Mouse (Mus musculus) thymus, postnatal 4 days (tissue): ENCODE data around the gene Itm2b.
A peak's percentile ranks its signal among the peaks of the same experiment; 100 is the strongest.

ENCODE experiments used
- DNase-seq: peaks from one replicate; pipeline ENCODE4 v3.0.0; 2021

Itm2b gene

DNA sequence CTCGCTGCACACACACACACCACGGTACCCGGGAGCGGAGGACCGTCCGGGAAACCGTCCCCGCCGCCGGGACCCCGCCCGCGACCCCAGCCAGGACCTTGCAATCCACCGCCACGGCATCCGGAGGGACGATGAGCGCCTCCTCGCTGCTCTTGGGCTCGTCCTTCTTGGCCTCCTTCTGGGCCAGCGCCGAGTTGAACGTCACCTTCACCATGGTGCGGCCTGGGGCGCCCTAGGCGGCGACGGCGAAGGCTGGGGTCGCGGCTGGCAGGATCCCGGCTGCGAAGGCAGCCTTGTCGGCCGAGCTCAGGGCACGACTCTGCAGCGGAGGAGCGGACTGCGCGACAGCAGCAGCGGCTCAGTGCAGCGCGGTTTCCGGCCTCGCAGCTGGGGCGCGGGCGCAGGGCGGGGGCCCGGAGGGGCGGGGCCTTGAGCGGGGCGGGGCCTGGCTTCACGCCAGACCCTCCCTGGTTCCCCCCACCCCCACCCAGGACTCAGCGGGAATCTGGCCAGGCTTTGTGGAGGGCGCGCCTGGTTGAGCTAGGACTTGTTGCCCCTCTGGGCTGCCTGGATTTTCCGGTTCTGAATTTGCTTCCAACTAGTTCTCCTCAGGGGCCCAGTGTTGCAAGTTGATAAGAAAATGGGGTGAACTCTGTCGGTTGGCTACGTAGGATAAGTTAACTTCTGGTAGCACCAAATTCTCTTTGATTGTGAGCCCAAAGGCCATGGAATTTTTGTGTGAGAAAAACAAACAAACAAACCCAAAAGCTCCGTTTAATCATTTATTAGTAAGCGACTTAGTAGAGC is at the start of gene Itm2b:
Itm2b (minus strand) TSS at position 377 of the 807 bp plus-strand sequence.
- peak; percentile 98 for DNase-seq

- no peak for DNase-seq
Measured at GRCm38 (mm10) chr14:73433487-73433886, 48.4 kb upstream of the Itm2b start.

GRCm38 (mm10) chr14:73430571-73430970 is 45.5 kb upstream of the Itm2b start:
- DNase-seq: no peak

- no peak for DNase-seq
Measured at GRCm38 (mm10) chr14:73425571-73426041, 40.5 kb upstream of the Itm2b start.

DNA sequence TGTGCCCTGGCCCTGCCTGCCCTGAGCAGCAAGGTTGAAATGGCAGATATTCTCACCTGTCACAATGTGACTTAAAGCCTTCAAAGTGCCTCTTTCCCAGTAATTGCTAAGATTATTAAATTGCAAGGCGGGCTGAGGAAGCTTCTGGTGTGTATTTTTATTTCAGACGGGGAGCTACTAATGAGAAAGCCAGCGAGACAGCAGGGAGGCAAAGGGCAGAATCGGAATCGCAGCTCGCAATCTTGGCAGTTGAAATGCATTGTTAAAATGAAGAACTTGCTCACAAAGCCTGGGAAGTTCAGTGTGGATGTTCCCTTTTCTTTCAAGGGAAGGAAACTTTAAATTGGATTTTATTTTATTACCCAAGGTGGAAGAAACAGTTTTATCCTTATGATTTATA is 39.9 kb upstream of the Itm2b start:
- no peak for DNase-seq

DNA sequence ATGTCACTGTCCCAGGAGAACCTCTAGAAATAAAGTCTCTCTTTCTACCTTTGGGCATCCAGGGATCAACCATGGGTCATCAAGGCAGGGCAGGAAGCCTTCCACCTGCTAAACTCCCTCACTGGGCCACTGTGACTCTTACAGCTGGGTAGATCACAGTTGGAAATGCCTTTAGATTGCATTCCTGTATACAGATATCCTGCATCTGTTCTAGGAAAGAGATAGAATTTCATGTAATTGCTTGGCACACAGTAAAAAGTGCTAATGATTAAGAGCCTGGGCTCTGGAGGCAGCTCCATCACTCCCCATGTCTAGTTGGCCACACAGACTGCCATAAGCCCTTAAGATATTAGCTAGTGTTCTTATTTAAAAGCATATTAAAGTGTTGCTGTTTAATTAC is 38.5 kb upstream of the Itm2b start:
- no peak for DNase-seq

- no peak for DNase-seq
Measured at GRCm38 (mm10) chr14:73422621-73423020, 37.5 kb upstream of the Itm2b start.

GRCm38 (mm10) chr14:73421580-73421979 is 36.5 kb upstream of the Itm2b start:
- DNase-seq: no peak

DNA sequence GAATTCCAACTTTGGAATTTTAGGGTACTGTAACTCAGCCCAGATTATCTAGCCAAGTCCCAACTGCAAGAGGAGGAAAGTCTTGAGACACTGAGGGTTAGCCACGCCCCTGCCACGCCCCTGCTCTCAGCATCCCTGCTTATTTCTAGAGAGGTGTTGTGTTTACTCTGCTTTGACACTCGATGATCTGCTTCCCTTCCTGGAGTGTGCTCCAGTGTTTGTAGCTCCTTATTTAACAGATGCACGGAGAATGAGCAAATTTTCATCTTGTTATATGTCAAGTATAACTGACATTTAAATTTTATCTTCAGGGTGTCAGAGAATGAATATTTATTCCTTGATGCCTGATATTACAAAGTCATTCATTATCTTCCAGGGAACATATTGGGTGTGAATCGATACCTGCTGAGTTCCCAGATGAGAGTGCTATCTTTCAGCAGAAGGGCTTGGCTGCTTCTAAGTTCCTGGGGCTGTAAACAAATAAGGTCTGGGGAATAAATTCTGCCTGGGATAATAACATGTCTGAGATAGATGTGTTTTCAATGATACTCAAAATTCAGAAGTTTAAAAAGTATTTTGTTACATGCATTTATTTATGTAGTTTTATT is 35.2 kb upstream of the Itm2b start:
- no peak for DNase-seq

DNA sequence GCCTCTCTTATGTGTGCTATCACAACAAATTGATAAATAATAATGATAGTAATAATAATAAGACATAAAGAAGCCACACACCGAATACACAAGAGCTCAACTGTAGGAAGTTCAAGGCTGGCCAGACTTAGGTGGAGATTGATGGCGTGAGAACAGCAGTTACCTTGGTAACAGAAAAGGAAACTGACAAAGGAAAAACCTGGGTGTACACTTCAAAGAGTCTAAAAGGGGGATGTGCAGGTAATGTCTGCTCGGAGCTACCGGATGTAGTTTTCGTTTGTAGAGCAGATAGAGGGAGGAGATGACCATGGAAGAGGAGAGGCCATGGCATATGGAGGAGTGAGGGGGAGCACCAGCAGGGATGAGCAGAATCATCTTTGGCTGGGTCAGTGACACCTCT is 31.4 kb upstream of the Itm2b start:
- DNase-seq: no peak

GRCm38 (mm10) chr14:73415376-73416035 is 30.4 kb upstream of the Itm2b start:
- DNase-seq: no peak

DNA sequence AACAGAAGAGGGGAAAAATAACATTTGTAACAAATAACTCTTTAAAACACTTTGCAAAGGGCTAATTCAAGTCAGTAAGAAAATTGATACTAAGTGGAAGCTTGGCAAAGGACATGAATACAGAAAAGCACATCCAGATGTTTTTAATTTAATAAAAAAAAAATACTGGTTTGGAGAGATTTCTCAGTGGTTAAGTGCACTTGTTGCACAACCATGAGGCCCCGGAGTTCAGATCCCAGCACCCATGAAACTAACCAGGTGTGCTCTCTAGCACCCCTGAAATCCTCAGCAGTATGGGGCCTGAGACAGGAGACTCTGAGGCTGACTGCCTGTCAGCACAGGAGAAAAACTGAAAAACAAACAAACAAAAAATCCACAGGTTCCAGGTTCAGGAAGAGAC is 26.6 kb upstream of the Itm2b start:
- no peak for DNase-seq

- DNase-seq: no peak
Measured at GRCm38 (mm10) chr14:73410083-73410482, 25.0 kb upstream of the Itm2b start.

DNA sequence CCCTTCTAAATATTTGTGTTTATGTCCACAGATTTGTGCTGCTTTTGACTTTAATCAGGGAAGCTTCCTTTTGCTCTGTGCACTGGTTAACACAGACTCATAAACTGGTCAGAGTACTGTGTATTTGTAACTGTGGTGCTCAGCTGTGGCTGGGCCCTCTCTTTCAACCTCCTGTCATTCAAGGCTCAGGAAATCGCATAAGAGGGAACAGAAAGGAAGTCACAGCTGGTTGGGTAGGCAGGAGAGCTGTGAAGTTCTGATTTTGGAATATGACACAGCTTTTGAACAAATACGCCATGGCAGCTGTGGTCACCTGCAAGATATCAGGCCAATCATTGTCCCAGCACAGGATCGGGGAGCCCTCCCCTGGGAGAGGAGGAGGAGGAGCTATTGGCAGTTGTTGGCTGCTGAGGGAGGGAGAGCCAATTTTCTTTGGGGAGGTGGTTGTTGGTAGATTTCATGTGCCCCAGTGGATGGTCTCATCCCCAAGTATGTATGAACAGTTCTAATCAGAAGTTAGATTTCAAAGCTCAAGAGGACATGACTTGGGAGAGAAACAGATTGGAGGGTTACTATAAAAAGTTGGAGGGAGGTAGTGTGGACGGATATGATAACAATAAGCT is 23.2 kb upstream of the Itm2b start:
- no peak for DNase-seq

DNA sequence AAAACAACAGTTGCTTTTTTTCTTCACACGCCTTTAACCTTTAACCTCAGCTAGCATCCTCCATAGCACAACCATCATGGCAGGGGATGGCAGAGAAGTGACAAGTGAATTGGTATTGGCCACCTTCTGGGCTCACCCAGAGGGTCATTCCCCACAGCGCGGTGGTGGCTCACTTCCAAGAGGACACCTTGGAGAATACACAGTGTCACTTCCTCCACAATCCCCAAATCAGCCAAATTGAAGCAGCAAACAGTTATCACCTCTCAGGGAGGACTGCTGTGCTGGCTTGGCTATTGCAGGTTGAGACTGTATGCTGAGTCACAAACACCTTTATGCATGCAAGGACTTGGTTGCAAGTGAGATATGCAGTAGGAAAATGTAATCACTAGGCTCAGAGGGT is 18.9 kb upstream of the Itm2b start:
- DNase-seq: no peak

DNA sequence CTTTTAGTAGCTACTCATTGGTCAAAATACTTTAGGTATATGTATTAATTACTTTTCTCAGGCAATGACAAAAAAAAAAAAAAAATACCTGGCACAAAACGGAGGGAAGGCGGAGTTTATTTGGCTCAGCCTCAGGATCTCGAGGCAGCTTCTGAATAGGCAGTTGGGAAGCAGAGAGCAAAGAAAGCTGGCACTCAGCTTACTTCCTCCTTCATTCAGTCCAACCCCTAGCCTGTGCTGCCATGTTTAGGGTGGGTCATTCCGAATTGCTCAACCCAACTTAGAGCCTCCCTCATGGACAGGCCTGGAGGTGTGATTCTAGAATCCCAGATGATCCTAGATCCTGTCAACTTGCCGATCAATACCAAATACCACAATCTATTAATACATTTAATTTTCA is 18.3 kb upstream of the Itm2b start:
- DNase-seq: no peak

- DNase-seq: no peak
Measured at GRCm38 (mm10) chr14:73402296-73403035, 17.4 kb upstream of the Itm2b start.

DNA sequence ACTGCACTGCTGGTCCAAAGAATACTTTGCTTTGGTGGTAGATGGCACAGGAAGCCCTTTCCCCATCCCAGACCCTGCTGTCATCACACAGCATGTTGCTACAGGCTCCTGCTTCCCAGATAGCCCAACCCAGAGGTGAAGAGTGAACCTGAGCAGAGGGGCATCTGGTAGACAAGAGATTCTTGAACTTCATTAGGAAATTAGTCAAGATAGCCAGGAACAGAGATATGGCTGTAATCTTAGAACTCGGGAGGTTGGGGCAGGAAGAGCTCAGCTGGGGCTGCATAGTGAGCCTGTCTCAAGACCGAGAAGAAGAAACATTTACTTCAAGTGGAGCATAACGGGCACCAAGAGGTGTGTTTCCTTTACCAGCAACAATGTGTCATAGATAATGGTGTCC is 16.3 kb upstream of the Itm2b start:
- DNase-seq: no peak

GRCm38 (mm10) chr14:73399866-73400618 is 15.0 kb upstream of the Itm2b start:
- peak; percentile 70 for DNase-seq

DNA sequence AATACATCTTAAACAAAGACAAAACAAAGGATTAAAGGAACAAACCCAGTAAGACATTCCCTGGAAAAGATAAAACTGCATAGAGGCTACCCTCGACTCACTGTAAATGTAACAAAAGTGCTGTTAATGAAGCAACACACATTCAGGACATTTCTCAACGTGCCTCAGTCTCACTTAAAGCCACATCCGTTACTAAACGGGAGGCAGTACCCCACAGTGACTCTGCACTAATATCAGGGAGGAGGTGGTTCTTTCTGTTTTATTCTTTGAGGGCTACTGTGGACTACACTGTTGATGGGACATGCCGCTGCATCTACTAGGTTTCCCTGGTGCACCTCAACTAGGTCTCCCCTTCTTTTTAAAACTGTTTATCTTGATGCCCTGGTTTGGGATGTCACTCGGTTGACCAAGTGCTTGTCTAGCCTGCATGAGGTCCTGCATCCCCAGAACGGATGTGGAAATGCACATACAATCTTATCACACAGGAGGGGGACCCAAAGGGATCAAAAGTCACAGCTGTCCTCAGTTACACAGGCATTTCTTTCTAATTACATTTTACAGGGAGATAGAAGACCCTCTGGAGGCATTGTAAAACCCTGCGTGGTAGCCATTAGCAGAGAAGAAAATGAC is 13.4 kb upstream of the Itm2b start:
- DNase-seq: no peak

DNA sequence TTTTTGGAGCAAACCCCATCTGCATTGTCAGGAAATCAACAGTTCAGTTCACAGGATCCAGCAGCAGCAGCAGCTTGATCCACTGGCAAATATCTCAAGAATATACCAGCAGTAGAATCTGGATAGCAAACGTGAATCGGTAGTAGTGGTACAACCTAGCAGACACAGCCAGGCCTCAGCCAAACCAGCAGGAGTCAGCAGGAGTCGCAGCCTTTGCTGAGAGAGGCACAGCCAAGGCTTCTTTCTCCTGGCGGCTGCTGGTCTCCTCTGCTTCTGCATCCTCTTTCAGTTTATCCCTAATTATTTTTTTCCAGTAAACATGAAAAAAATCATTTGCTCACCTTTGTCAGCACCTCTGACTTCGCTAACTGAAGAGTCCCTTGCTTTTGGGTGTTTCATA is 10.7 kb upstream of the Itm2b start:
- DNase-seq: no peak
